Mouse (Mus musculus) liver, embryonic 13.5 days (tissue): ENCODE measurements at regions not wholly inside any gene's neighbourhood (a gene's known extent, or its start where the extent isn't known, plus 50 kb on each side); places are given as distances from the start of the nearest gene placed in this dataset.

Source experiments
- ATAC-seq: fragments of 200-750 bp; cut with Nextera tagmentation; 2 replicates; pipeline ENCODE4 v1.8.0; 2017; ENCODE audit warnings: low read depth, mild to moderate bottlenecking, moderate number of reproducible peaks, moderate library complexity
- DNase-seq: peaks from one replicate; pipeline ENCODE4 v3.0.0; 2022
- H3K27ac ChIP-seq: fragments of 300-500 bp; sonication (generic); 2 replicates; pipeline ENCODE4 v1.5.1; 2015; ENCODE audit warnings: moderate library complexity, mild to moderate bottlenecking, inconsistent platforms
- H3K27me3 ChIP-seq: fragments of 300-500 bp; sonication (generic); 2 replicates; pipeline ENCODE4 v1.6.1; 2015; ENCODE audit warnings: mild to moderate bottlenecking, inconsistent platforms
- H3K36me3 ChIP-seq: fragments of 300-500 bp; sonication (generic); 2 replicates; pipeline ENCODE4 v1.6.1; 2015; ENCODE audit warnings: mild to moderate bottlenecking, inconsistent platforms
- H3K4me1 ChIP-seq: fragments of 300-500 bp; sonication (generic); replicated peaks from 2 replicates; pipeline ENCODE4 v1.6.1; 2015; ENCODE audit warnings: inconsistent platforms
- H3K4me2 ChIP-seq: fragments of 300-500 bp; sonication (generic); 2 replicates; pipeline ENCODE4 v1.6.1; 2015; ENCODE audit warnings: inconsistent platforms, mild to moderate bottlenecking, moderate library complexity
- H3K4me3 ChIP-seq: fragments of 300-500 bp; sonication (generic); replicated peaks from 2 replicates; pipeline ENCODE4 v1.5.1; 2015; ENCODE audit warnings: mild to moderate bottlenecking, inconsistent platforms
- H3K9ac ChIP-seq: fragments of 300-500 bp; sonication (generic); 2 replicates; pipeline ENCODE4 v1.6.1; 2015; ENCODE audit warnings: mild to moderate bottlenecking, inconsistent platforms
- H3K9me3 ChIP-seq: fragments of 300-500 bp; sonication (generic); replicated peaks from 2 replicates; pipeline ENCODE4 v1.6.1; 2016; ENCODE audit warnings: inconsistent platforms
- WGBS: fragments of 180-500 bp; shearing (Covaris S2); methylation state at CpG from one replicate; pipeline ENCODE4 v1.1.7; 2015; ENCODE audit not compliant: insufficient replicate concordance; 5-methylcytosine and 5-hydroxymethylcytosine counted together

DNA sequence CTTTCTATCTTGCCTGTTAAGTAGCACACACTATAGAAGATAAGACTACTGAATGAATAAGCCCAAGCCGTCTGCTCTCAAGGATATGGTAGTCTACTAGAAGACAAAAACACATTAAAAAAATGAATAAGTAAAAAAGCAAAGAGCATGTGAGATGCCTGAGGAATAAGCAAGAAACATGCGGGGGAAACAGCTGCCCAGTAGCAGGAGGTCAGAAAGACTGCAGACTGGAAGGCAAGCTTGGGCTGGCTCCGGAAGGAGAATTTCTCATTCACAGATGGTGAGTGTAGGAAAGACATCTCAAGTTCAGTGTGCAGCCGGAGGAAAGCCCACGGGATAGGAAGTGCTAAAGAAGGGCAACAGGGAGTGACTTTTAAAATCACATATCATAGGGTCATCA, 713.4 kb downstream of the Slc22a22 start:
- H3K36me3 ChIP-seq = no peaks in the 10 kb centered on the region
- no peaks in the 10 kb centered on the region for H3K9me3 ChIP-seq
- H3K4me3 ChIP-seq = no peak overlapping the region
- H3K27ac ChIP-seq = no peak overlapping the region
- WGBS = 50% methylated on average over 5 of the region's 5 CpGs
- H3K4me1 ChIP-seq = no peaks in the 10 kb centered on the region
- no peaks in the 10 kb centered on the region for H3K27me3 ChIP-seq
- no peak overlapping the region for H3K9ac ChIP-seq
- ATAC-seq (no peak), DNase-seq (no peak)
- no peak overlapping the region for H3K4me2 ChIP-seq

GRCm38 (mm10) chr15:56746698-56747097, 730.7 kb downstream of the Slc22a22 start:
- Histone ChIP-seq H3K36me3 (no peaks in the 10 kb centered on the region), H3K27me3 (no peaks in the 10 kb centered on the region), H3K9ac (no peak overlapping the region), H3K4me3 (no peak overlapping the region), H3K27ac (no peak overlapping the region), H3K4me1 (no peaks in the 10 kb centered on the region), H3K9me3 (no peaks in the 10 kb centered on the region), H3K4me2 (no peak overlapping the region)
- ATAC-seq (no peak), DNase-seq (no peak)
- WGBS = 52% methylated on average over 1 of the region's 1 CpGs

- 14% methylated on average over 4 of the region's 4 CpGs for whole genome bisulfite sequencing
- DNase-seq = no peak
- no peaks in the 10 kb centered on the region for H3K4me1 ChIP-seq
Measured at GRCm38 (mm10) chr15:56744915-56745314, 732.5 kb downstream of the Slc22a22 start.

More at GRCm38 (mm10) chr15:56744915-56745314, 732.5 kb downstream of the Slc22a22 start:
- no peak for ATAC-seq
- H3K9ac ChIP-seq = no peak overlapping the region
- H3K27me3 ChIP-seq = no peaks in the 10 kb centered on the region
- no peaks in the 10 kb centered on the region for H3K36me3 ChIP-seq
- no peak overlapping the region for H3K4me3 ChIP-seq
- no peak overlapping the region for H3K27ac ChIP-seq
- no peaks in the 10 kb centered on the region for H3K9me3 ChIP-seq
- no peak overlapping the region for H3K4me2 ChIP-seq
